Mouse (Mus musculus): ENCODE results near the gene Agpat1.

DNA sequence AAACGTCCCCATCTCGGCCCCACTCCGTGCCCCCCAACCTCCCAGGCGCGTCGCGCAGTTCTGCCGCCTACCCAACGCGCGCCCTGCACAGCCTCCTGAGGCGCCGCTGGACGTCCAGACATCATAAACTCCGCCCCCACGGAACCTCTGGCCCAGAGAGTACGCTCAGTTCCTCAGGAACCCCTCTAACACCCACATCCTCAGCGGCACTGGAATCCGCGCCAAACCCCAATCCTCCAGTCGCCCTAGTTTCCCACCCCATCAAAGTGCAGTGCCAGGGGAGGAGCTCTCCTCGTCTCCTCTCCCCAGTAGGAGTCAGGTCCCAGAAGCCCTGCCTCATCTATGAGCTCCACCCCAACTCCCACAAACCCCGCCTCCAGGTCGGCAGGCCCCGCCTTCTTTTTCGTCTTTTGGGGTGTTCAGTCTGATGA is 28.2 kb downstream of the Agpat1 start:
- TF ChIP-seq CTCF (IDR thresholded peaks at IDR 0.05; ENCODE audit: borderline replicate concordance, extremely low read depth, insufficient read depth, insufficient read length) = no peak
- no peak for TF ChIP-seq POLR2A (IDR thresholded peaks at IDR 0.05; ENCODE audit: borderline replicate concordance, extremely low read depth, insufficient read depth, insufficient read length, poor library complexity, severe bottlenecking)
